Mouse (Mus musculus): ENCODE results near the gene Fads1.

The Fads1 gene

GRCm38 (mm10) chr19:10181225-10181624, 1.5 kb upstream of the Fads1 start:
- DNase-seq = no peak

GRCm38 (mm10) chr19:10182142-10182541, 546 bp upstream of the Fads1 start:
- peak; percentile 16 for DNase-seq

- DNase-seq = peak; percentile 82
Observed at GRCm38 (mm10) chr19:10183299-10183983, 753 bp downstream of the Fads1 start.

- DNase-seq = peak; percentile 67
Observed at GRCm38 (mm10) chr19:10184096-10184495, 1.4 kb downstream of the Fads1 start.

GRCm38 (mm10) chr19:10185876-10186275, 3.2 kb downstream of the Fads1 start:
- DNase-seq = no peak

- no peak for DNase-seq
Observed at GRCm38 (mm10) chr19:10186569-10186968, 3.9 kb downstream of the Fads1 start.

- DNase-seq = no peak
Observed at GRCm38 (mm10) chr19:10188281-10188811, 5.7 kb downstream of the Fads1 start.

- DNase-seq = no peak
Observed at GRCm38 (mm10) chr19:10189022-10189421, 6.3 kb downstream of the Fads1 start.

- no peak for DNase-seq
Observed at GRCm38 (mm10) chr19:10189940-10190339, 7.3 kb downstream of the Fads1 start.

- peak; percentile 73 for DNase-seq
Observed at GRCm38 (mm10) chr19:10190796-10191195, 8.1 kb downstream of the Fads1 start.

GRCm38 (mm10) chr19:10191326-10191725, 8.6 kb downstream of the Fads1 start:
- no peak for DNase-seq

- DNase-seq = no peak
Observed at GRCm38 (mm10) chr19:10194337-10194736, 11.6 kb downstream of the Fads1 start.

GRCm38 (mm10) chr19:10195252-10195651, 12.6 kb downstream of the Fads1 start:
- DNase-seq = no peak

- DNase-seq = no peak
Observed at GRCm38 (mm10) chr19:10197130-10197529, 14.4 kb downstream of the Fads1 start.

GRCm38 (mm10) chr19:10198286-10198685, 15.6 kb downstream of the Fads1 start:
- DNase-seq = no peak

GRCm38 (mm10) chr19:10198723-10199122, 16.0 kb downstream of the Fads1 start:
- DNase-seq = peak; percentile 91

GRCm38 (mm10) chr19:10203146-10203847, 20.6 kb downstream of the Fads1 start:
- no peak for DNase-seq

- peak; percentile 92 for DNase-seq
Observed at GRCm38 (mm10) chr19:10203848-10204615, 21.3 kb downstream of the Fads1 start, which contains the start of the genes Tmem258 and Fen1. TSS of gene Tmem258 (plus strand) at chr19:10204014. TSS of gene Fen1 (minus strand) at chr19:10204169.

- DNase-seq = peak; percentile 61
Observed at GRCm38 (mm10) chr19:10204616-10205001, 21.9 kb downstream of the Fads1 start.

GRCm38 (mm10) chr19:10205051-10205450, 22.4 kb downstream of the Fads1 start:
- no peak for DNase-seq

GRCm38 (mm10) chr19:10208851-10209250, 26.2 kb downstream of the Fads1 start:
- no peak for DNase-seq

- no peak for DNase-seq
Observed at GRCm38 (mm10) chr19:10210885-10211284, 28.2 kb downstream of the Fads1 start.

- no peak for DNase-seq
Observed at GRCm38 (mm10) chr19:10213796-10214471, 31.2 kb downstream of the Fads1 start.

All from embryo, embryonic 11 days (tissue).